Mouse (Mus musculus) erythroblast, embryonic 14.5 days (primary cell): ENCODE data around the gene Slc6a20b. TPM values are rescaled to one million over a fixed set of nuclear protein-coding genes. Genes with fewer than 3 reads are reported as not detected.

Experiments
- H3K27me3 ChIP-seq: 2 replicates; pipeline ENCODE4 v1.6.1; 2012; ENCODE audit warnings: inconsistent platforms; ENCODE audit not compliant: control insufficient read depth
- H3K36me3 ChIP-seq: 2 replicates; pipeline ENCODE4 v1.6.1; 2012; ENCODE audit warnings: mild to moderate bottlenecking, inconsistent platforms; ENCODE audit not compliant: control insufficient read depth
- H3K4me1 ChIP-seq: 2 replicates; pipeline ENCODE4 v1.6.1; 2012; ENCODE audit warnings: inconsistent platforms; ENCODE audit not compliant: control insufficient read depth
- H3K4me3 ChIP-seq: replicated peaks from 2 replicates; pipeline ENCODE3; 2012; ENCODE audit warnings: moderate library complexity, mild to moderate bottlenecking, inconsistent platforms
- H3K9me3 ChIP-seq: 2 replicates; pipeline ENCODE4 v1.6.1; 2012; ENCODE audit warnings: low read length, inconsistent platforms, mixed read lengths; ENCODE audit not compliant: control insufficient read depth
- GATA1 ChIP-seq: IDR thresholded peaks from 2 replicates; pipeline ENCODE4 v1.6.1; 2012; ENCODE audit warnings: low read length, inconsistent platforms, mixed read lengths
- TAL1 ChIP-seq: IDR thresholded peaks from 3 replicates; pipeline ENCODE4 v1.6.1; 2012; ENCODE audit warnings: low read length, inconsistent platforms, mixed read lengths
- polyA plus RNA-seq: library from polyadenylated mRNA; stranded (reverse); fragments of >175 nt; gene quantifications from 2 replicates; pipeline ENCODE4 v1.2.3, GENCODE M21; 2012

Slc6a20b gene
- polyA plus RNA-seq, 1 experiment = 0.29 TPM

DNA sequence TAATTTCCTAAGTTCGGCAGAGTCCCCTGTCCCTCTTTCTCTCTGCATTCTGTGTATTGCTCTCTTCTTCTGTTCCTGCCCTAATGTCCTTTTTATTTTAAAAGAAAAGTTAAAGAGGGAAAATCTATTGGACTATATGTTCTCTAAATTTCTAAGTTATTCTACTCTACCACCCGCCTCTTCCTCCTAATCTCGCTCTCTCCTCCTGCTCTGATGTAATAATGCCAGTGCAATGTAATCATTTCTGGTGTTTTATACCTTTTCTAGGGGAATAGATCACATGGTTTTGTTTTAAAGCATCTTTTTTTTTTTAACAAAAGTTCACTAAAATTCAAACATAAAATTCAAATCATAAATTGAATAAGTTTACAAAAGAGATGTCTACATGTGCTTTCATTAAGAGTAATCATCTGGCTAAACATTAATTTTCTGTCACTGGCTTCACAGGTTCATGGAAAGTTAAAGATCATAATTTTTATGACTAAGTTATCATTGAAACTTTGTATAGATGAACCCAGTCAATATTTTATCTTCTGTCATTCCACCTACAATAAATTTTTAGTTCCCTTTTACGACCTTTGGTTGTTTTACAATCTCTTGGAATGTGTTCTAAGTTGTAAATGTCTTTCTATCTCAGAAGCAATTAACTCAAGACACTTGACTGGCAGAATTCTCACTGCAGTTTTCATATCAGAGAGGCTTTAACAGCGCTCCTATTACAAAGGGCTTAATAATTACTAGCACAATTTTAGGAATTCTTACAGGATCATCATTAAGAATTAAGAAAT lies 11.9 kb downstream of the Slc6a20b start:
- Histone ChIP-seq H3K4me3 (no peak overlapping the region), H3K4me1 (no peaks in the 10 kb centered on the region), H3K27me3 (no peaks in the 10 kb centered on the region), H3K9me3 (no peaks in the 10 kb centered on the region), H3K36me3 (no peaks in the 10 kb centered on the region)
- TF ChIP-seq TAL1 (no peak), GATA1 (no peak)

- Histone ChIP-seq H3K9me3 (no peaks in the 10 kb centered on the region), H3K36me3 (no peaks in the 10 kb centered on the region; the same call in 1 of the 2 replicates), H3K4me3 (no peak overlapping the region), H3K27me3 (no peaks in the 10 kb centered on the region), H3K4me1 (no peaks in the 10 kb centered on the region; the same call in 1 of the 2 replicates)
- TF ChIP-seq TAL1 = no peak
These were observed 30.8 kb downstream of the Slc6a20b start for GRCm38 (mm10) chr9:123601529-123601928.

- Histone ChIP-seq H3K9me3 (no peaks in the 10 kb centered on the region), H3K4me1 (no peaks in the 10 kb centered on the region; the same call in 1 of the 2 replicates), H3K27me3 (no peaks in the 10 kb centered on the region), H3K36me3 (peaks cover 18% of the 10 kb centered on the region), H3K4me3 (no peak overlapping the region)
- no peak for TF ChIP-seq GATA1
- no peak for TF ChIP-seq TAL1
These were observed 35.0 kb downstream of the Slc6a20b start for GRCm38 (mm10) chr9:123597376-123597775.

GRCm38 (mm10) chr9:123596910-123597309 lies 35.5 kb downstream of the Slc6a20b start:
- H3K36me3 ChIP-seq = peaks cover 21% of the 10 kb centered on the region
- no peaks in the 10 kb centered on the region; the same call in 1 of the 2 replicates for H3K4me1 ChIP-seq
- no peak overlapping the region for H3K4me3 ChIP-seq
- H3K9me3 ChIP-seq = no peaks in the 10 kb centered on the region
- H3K27me3 ChIP-seq = no peaks in the 10 kb centered on the region
- TF ChIP-seq TAL1 (no peak), GATA1 (no peak)

GRCm38 (mm10) chr9:123595194-123595593 lies 37.2 kb downstream of the Slc6a20b start:
- Histone ChIP-seq H3K27me3 (no peaks in the 10 kb centered on the region), H3K4me1 (no peaks in the 10 kb centered on the region; the same call in 1 of the 2 replicates), H3K36me3 (peaks cover 30% of the 10 kb centered on the region), H3K4me3 (no peak overlapping the region), H3K9me3 (no peaks in the 10 kb centered on the region)
- no peak for TF ChIP-seq GATA1
- no peak for TF ChIP-seq TAL1

GRCm38 (mm10) chr9:123589240-123589910 lies 43.0 kb downstream of the Slc6a20b start:
- Histone ChIP-seq H3K4me1 (no peaks in the 10 kb centered on the region; the same call in none of the 2 replicates), H3K36me3 (peaks cover 58% of the 10 kb centered on the region), H3K27me3 (no peaks in the 10 kb centered on the region), H3K4me3 (no peak overlapping the region), H3K9me3 (no peaks in the 10 kb centered on the region)
- TF ChIP-seq GATA1 (no peak), TAL1 (no peak)

DNA sequence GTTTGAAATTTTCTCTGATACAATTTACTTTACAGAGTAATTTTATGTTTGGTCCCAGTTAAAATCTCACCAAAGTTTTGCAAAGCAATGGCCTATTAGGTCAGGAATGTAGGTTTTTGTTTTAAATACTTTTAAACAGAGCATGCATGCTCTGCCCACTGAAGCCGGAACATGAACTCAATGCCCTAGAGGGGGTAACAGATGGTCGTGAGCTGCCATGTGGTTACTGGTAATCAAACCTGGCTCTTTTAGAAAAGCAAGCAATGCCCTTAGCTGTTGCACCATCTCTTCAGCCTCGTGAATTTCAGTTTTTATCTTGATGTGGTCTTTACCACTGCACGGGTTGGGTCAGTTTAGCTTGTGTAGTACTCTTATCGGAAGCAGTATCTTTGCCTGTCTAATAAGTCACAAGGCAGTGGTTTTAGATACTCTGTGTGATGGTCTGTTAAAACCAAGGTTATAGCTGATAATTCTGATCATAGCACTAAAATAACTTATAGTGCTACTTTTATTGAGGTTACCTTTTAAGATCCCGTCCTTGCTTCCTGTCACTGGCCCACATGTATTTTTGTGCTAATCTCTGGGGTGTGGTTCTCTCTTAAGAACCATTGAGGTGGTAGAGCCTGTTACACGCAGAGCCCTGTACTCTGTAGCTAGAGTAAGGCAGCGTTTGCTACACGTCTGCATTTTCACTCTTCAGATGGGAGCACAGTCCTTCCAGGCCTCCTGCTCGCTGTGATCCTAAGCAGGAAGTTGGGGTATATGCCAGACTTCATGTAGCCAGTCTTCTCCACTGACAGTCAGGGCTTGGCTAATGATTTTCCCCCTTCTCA lies 54.8 kb downstream of the Slc6a20b start:
- H3K27me3 ChIP-seq = no peaks in the 10 kb centered on the region
- TF ChIP-seq GATA1 (no peak), TAL1 (no peak)
- H3K36me3 ChIP-seq = peaks cover 43% of the 10 kb centered on the region
- no peaks in the 10 kb centered on the region; the same call in 1 of the 2 replicates for H3K4me1 ChIP-seq
- H3K4me3 ChIP-seq = no peak overlapping the region
- no peaks in the 10 kb centered on the region for H3K9me3 ChIP-seq

DNA sequence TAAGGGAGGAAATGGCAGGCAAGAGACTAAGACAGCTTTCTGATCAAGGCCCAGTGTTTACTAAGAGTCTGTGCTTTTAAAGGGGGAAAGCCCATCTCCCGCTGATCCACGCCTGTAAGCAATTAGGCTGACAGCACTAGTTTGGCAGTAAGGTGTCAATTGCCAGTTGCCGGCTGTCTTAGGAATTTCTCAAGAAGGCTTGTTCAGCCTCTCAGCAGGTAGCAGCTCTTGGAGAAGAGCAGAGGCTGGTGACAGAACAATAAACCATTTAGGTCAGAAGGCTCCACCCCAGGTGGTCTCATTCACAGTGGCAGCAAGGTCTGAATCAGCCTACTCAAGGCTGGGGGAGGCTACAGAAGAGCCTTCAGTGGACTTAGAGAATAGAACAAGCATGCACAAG lies 77.8 kb downstream of the Slc6a20b start:
- Histone ChIP-seq H3K9me3 (no peaks in the 10 kb centered on the region), H3K4me3 (no peak overlapping the region), H3K27me3 (no peaks in the 10 kb centered on the region), H3K36me3 (peaks cover 84% of the 10 kb centered on the region), H3K4me1 (peaks cover 2% of the 10 kb centered on the region)
- no peak for TF ChIP-seq TAL1
- TF ChIP-seq GATA1 = no peak

Other genes with a start within 250 kb of the Slc6a20b start
- gene Limd1, start 153.9 kb downstream of the Slc6a20b start, polyA plus RNA-seq = 1.1 TPM in 2 replicates
- gene Sacm1l, start 102.8 kb downstream of the Slc6a20b start, polyA plus RNA-seq = 0.07 and 0.08 TPM in 2 replicates
- 0.01 TPM in 1 of 2 replicates, not detected in the other for gene Ccr9, start 45.9 kb upstream of the Slc6a20b start, polyA plus RNA-seq
- gene Slc6a20a, start 46.3 kb upstream of the Slc6a20b start, polyA plus RNA-seq = 0.23 and 0.45 TPM in 2 replicates
- 0.10 and 0.38 TPM in 2 replicates for gene Lztfl1, start 85.1 kb upstream of the Slc6a20b start, polyA plus RNA-seq
- 0.03 TPM in 1 of 2 replicates, not detected in the other for gene Cxcr6, start 173.9 kb upstream of the Slc6a20b start, polyA plus RNA-seq
- 0.07 and 0.08 TPM in 2 replicates for gene Fyco1, start 219.3 kb upstream of the Slc6a20b start, polyA plus RNA-seq
- not detected in 2 replicates for gene Xcr1, start 229.5 kb upstream of the Slc6a20b start, polyA plus RNA-seq